Mouse (Mus musculus) kidney, adult 9 months (tissue): ENCODE results near the gene Zik1.

Experiments
- DNase-seq: peaks from one replicate; pipeline ENCODE4 v3.0.0; 2022

Gene Zik1

GRCm38 (mm10) chr7:10494786-10495521, at the start of gene Zik1:
Gene Zik1 (minus strand): TSS chr7:10495394.
- DNase-seq = peak; percentile 63

DNA sequence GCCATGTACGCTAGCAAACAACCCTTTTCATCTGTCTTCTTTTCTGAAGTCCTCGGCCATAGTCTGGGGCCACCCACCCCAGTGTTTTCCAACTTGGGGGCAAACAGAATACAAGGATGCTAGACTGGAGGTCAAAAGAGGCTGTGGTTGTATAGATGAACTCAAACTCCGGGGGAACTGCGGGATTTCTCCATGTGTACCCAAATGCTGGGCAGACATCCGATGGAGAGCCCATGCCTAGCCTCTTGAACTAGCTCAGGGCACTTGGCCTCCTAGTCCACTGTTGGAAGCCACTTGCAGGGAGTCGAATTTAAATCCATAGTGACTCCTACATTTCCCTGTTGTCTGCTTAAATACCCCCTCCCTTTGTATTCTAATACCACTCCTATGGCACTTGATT, 384 bp upstream of the Zik1 start:
- no peak for DNase-seq

DNA sequence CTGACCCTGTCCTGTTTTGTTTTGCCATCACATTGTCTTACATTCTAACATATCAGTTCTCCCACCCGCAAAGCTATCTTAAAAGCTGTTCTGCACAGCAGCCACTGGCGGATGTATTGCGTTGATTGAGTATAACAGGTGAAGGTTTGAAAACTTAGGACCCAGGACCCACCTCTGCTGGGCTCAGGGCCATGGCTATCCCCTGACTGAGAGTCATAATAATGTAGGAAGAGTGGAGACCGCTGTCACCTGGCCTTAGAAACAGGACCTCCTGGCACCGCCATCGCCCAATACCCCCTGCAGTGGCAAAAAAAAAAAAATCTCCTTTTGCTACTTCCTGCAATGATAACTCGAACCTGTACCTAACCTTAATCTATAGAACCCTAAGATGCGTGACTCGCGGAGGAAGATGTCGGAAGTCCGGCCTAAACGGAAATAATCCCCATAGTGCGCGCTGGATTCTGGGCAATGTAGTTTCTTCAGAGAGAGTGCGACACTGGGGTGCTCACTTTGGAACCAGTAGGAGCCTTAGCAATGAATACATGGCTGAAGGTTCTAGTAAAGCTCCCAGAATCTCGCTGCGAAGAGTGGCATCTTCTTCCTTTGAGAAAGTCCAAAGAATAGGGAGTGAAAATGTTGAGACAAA, 14.5 kb downstream of the Zik1 start:
- no peak for DNase-seq

DNA sequence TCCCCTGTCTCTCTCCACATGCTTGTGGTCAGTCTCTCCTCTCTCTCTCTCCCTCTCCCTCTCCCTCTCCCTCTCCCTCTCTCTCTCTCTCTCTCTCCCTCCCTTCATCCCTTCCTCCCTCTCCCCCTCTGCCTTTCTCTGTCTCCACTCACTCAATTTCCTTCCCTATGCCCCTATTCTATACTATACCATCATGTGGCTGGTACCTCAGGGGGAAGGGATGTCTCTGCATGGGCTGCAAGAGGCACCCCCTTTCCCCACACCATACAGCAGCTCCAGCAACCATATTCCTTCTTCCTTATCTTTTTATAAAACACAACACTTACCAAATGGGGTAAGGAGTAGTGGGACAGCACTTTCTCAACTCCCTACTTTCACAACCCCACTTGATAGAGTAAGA, 15.4 kb downstream of the Zik1 start:
- no peak for DNase-seq

GRCm38 (mm10) chr7:10458166-10458565, 37.0 kb downstream of the Zik1 start:
- DNase-seq = no peak

DNA sequence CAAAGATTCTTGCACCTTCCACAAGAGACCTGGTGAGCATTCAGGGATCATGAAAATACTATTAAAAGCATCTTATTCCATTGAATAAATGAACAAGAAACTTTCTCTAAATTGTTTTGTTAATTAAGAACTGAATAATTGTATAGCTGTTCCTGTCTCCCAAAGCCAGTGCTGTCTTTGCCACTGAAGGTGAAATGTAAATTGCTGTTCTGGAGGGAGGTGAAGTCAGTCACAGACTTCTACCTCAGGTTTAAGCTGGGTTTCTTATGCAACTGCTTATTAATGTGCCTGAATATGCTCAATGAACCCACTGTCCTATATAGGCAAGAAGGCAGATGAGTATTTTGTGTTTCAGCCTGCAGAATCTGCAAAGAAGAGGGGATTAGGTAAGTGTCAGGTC, 52.2 kb downstream of the Zik1 start, which contains the start of gene Vmn1r67:
TSS of gene Vmn1r67 (plus strand) at position 301 of the 400 bp plus-strand sequence.
- no peak for DNase-seq
